Mouse (Mus musculus): ENCODE results near the gene Macrod2.

DNA sequence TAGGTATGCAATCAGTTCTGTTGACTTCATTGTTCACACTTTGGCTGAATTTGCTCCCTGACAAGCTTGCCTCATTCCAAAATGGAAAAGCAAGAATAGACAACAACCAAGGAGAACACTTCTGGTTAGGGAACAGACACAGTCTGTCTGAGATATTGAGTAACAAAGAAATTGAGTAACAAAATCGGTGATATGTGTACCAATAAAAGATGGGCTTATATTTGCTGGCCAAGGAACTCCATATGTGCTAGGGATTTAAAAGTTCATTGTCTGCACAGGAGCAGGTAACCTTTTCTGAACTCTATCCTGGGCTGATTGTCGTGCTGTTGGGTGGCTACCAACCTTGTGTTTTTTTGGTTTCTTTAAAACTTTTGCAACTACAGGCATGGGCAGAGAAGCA is 817.2 kb downstream of the Macrod2 start:
- TF ChIP-seq EP300 (IDR thresholded peaks at IDR 0.05; ENCODE audit: low read depth) = no peak
- TF ChIP-seq CTCF (IDR thresholded peaks at IDR 0.05; ENCODE audit: low read depth) = no peak
